Mouse (Mus musculus) forebrain, embryonic 16.5 days (tissue): Measurements from ENCODE around the gene Xntrpc. TPM values are rescaled to one million over a fixed set of nuclear protein-coding genes. Genes with fewer than 3 reads are reported as not detected.
"Not testable (repeated sequence)": the region's sequence is repeated elsewhere in the genome, so short reads cannot be mapped to it uniquely, and the experiment has no call there.

Experiments
- ATAC-seq: fragments of 200-750 bp; cut with Nextera tagmentation; 2 replicates; pipeline ENCODE4 v1.8.0; 2017; ENCODE audit warnings: mild to moderate bottlenecking, moderate library complexity
- H3K27ac ChIP-seq: fragments of 300-500 bp; sonication (generic); 2 replicates; pipeline ENCODE4 v1.5.1; 2014; ENCODE audit warnings: low read length, control low read depth
- H3K27me3 ChIP-seq: fragments of 300-500 bp; sonication (generic); replicated peaks from 2 replicates; pipeline ENCODE4 v1.6.1; 2014; ENCODE audit warnings: low read length; ENCODE audit not compliant: control insufficient read depth, insufficient read depth
- H3K36me3 ChIP-seq: fragments of 300-500 bp; sonication (generic); 2 replicates; pipeline ENCODE4 v1.6.1; 2014; ENCODE audit not compliant: control insufficient read depth, insufficient read depth
- H3K4me1 ChIP-seq: fragments of 300-500 bp; sonication (generic); replicated peaks from 2 replicates; pipeline ENCODE4 v1.6.1; 2014; ENCODE audit warnings: low read length; ENCODE audit not compliant: control insufficient read depth, insufficient read depth
- H3K4me2 ChIP-seq: fragments of 300-500 bp; sonication (generic); 2 replicates; pipeline ENCODE4 v1.6.1; 2014; ENCODE audit warnings: mild to moderate bottlenecking, low read length, control low read depth
- H3K4me3 ChIP-seq: fragments of 300-500 bp; sonication (generic); replicated peaks from 2 replicates; pipeline ENCODE4 v1.5.1; 2014; ENCODE audit warnings: mild to moderate bottlenecking, low read length, control low read depth
- H3K9ac ChIP-seq: fragments of 300-500 bp; sonication (generic); replicated peaks from 2 replicates; pipeline ENCODE4 v1.6.1; 2014; ENCODE audit warnings: low read depth, low read length, control low read depth
- H3K9me3 ChIP-seq: fragments of 300-500 bp; sonication (generic); 2 replicates; pipeline ENCODE4 v1.6.1; 2016; ENCODE audit warnings: low read length; ENCODE audit not compliant: control insufficient read depth
- WGBS: fragments of 180-500 bp; shearing (Covaris S2); extraction: QIAGEN DNeasy Blood & Tissue Kit; methylation state at CpG from one replicate; pipeline ENCODE4 v1.1.7; 2014; 5-methylcytosine and 5-hydroxymethylcytosine counted together
- polyA plus RNA-seq: library from polyadenylated mRNA; unstranded; fragments of >200 nt; fragmentation: Nextera tagmentation; extraction: Ambion mirVana; gene quantifications from 2 replicates; pipeline ENCODE4 v1.2.1, GENCODE M21; 2015

Gene Xntrpc
- polyA plus RNA-seq = 1.3 and 1.7 TPM in 2 replicates

- Histone ChIP-seq H3K36me3 (no peaks in the 10 kb centered on the region), H3K27ac (peak within 1 kb of the TSS; percentile 80), H3K27me3 (no peaks in the 10 kb centered on the region), H3K9me3 (no peaks in the 10 kb centered on the region), H3K4me2 (peak within 1 kb of the TSS; percentile 81), H3K9ac (peak within 1 kb of the TSS; percentile 78), H3K4me3 (peak within 1 kb of the TSS; percentile 82), H3K4me1 (peaks cover 29% of the 10 kb centered on the region)
- under 1% methylated on average over 56 of the region's 56 CpGs for WGBS
- ATAC-seq = peak; percentile 99
These were observed at the start of gene Xntrpc, which contains the start of the genes Rnf121 and Xndc1 for GRCm38 (mm10) chr7:102065046-102065891. Gene Xntrpc (plus strand): TSS chr7:102065713. Gene Rnf121 (minus strand): TSS chr7:102065469. Gene Xndc1 (plus strand): TSS chr7:102065511.

- no peak overlapping the region for H3K4me3 ChIP-seq
- no peaks in the 10 kb centered on the region for H3K27me3 ChIP-seq
- ATAC-seq = no peak
- no peak overlapping the region for H3K4me2 ChIP-seq
- H3K4me1 ChIP-seq = no peaks in the 10 kb centered on the region
- 84% methylated on average over 4 of the region's 4 CpGs for WGBS
- H3K9me3 ChIP-seq = no peaks in the 10 kb centered on the region
- H3K27ac ChIP-seq = no peak overlapping the region
- no peak overlapping the region for H3K9ac ChIP-seq
- peaks cover 52% of the 10 kb centered on the region for H3K36me3 ChIP-seq
These were observed 48.6 kb upstream of the Xntrpc start for GRCm38 (mm10) chr7:102016936-102017335.

GRCm38 (mm10) chr7:102017452-102017851, 48.1 kb upstream of the Xntrpc start:
- Histone ChIP-seq H3K4me3 (no peak overlapping the region), H3K27me3 (no peaks in the 10 kb centered on the region), H3K27ac (no peak overlapping the region), H3K4me2 (no peak overlapping the region), H3K36me3 (peaks cover 52% of the 10 kb centered on the region), H3K9me3 (no peaks in the 10 kb centered on the region), H3K4me1 (no peaks in the 10 kb centered on the region), H3K9ac (no peak overlapping the region)
- ATAC-seq = no peak
- 86% methylated on average over 5 of the region's 5 CpGs for WGBS

- no peak overlapping the region for H3K4me2 ChIP-seq
- no peak overlapping the region for H3K27ac ChIP-seq
- H3K27me3 ChIP-seq = no peaks in the 10 kb centered on the region
- no peaks in the 10 kb centered on the region for H3K4me1 ChIP-seq
- H3K36me3 ChIP-seq = peaks cover 51% of the 10 kb centered on the region
- H3K9ac ChIP-seq = no peak overlapping the region
- no peaks in the 10 kb centered on the region for H3K9me3 ChIP-seq
- no peak overlapping the region for H3K4me3 ChIP-seq
- WGBS = 88% methylated on average over 7 of the region's 7 CpGs
- no peak for ATAC-seq
These were observed 47.5 kb upstream of the Xntrpc start for GRCm38 (mm10) chr7:102018034-102018433.

- H3K27me3 ChIP-seq = no peaks in the 10 kb centered on the region
- H3K27ac ChIP-seq = no peak within 1 kb of the TSS
- no peak within 1 kb of the TSS for H3K4me3 ChIP-seq
- ATAC-seq = no peak
- peaks cover 46% of the 10 kb centered on the region for H3K36me3 ChIP-seq
- H3K9me3 ChIP-seq = no peaks in the 10 kb centered on the region
- WGBS = 92% methylated on average over 3 of the region's 3 CpGs
- H3K4me1 ChIP-seq = no peaks in the 10 kb centered on the region
- no peak within 1 kb of the TSS for H3K9ac ChIP-seq
- no peak within 1 kb of the TSS for H3K4me2 ChIP-seq
These were observed 46.9 kb upstream of the Xntrpc start, which contains the start of gene Il18bp for GRCm38 (mm10) chr7:102018590-102018989. Gene Il18bp (minus strand): TSS chr7:102018690.

GRCm38 (mm10) chr7:102019362-102019761, 46.2 kb upstream of the Xntrpc start:
- Histone ChIP-seq H3K36me3 (peaks cover 38% of the 10 kb centered on the region), H3K9me3 (no peaks in the 10 kb centered on the region)
- 70% methylated on average over 3 of the region's 3 CpGs for WGBS

GRCm38 (mm10) chr7:102020934-102021333, 44.6 kb upstream of the Xntrpc start:
- H3K4me3 ChIP-seq, H3K9ac ChIP-seq, H3K4me2 ChIP-seq, ATAC-seq, H3K27ac ChIP-seq, H3K27me3 ChIP-seq, H3K9me3 ChIP-seq, H3K4me1 ChIP-seq: not testable (repeated sequence)
- H3K36me3 ChIP-seq = peaks cover 27% of the 10 kb centered on the region
- WGBS = 89% methylated on average over 2 of the region's 2 CpGs

More at GRCm38 (mm10) chr7:102019362-102019761, 46.2 kb upstream of the Xntrpc start:
- H3K4me2 ChIP-seq = no peak overlapping the region
- no peak overlapping the region for H3K9ac ChIP-seq
- no peaks in the 10 kb centered on the region for H3K27me3 ChIP-seq
- no peak overlapping the region for H3K4me3 ChIP-seq
- H3K27ac ChIP-seq = no peak overlapping the region
- no peak for ATAC-seq
- H3K4me1 ChIP-seq = no peaks in the 10 kb centered on the region

GRCm38 (mm10) chr7:102023821-102024220, 41.7 kb upstream of the Xntrpc start:
- H3K27ac ChIP-seq = no peak overlapping the region
- no peak overlapping the region for H3K4me2 ChIP-seq
- H3K36me3 ChIP-seq = peaks cover 28% of the 10 kb centered on the region
- H3K4me1 ChIP-seq = no peaks in the 10 kb centered on the region
- H3K9ac ChIP-seq = no peak overlapping the region
- H3K4me3 ChIP-seq = no peak overlapping the region
- no peaks in the 10 kb centered on the region for H3K9me3 ChIP-seq
- no peak for ATAC-seq
- 94% methylated on average over 9 of the region's 9 CpGs for WGBS
- H3K27me3 ChIP-seq = no peaks in the 10 kb centered on the region

GRCm38 (mm10) chr7:102025187-102026119, 40.1 kb upstream of the Xntrpc start:
- Histone ChIP-seq H3K36me3 (peaks cover 28% of the 10 kb centered on the region), H3K27ac (no peak overlapping the region), H3K4me2 (no peak overlapping the region), H3K27me3 (no peaks in the 10 kb centered on the region), H3K9ac (no peak overlapping the region), H3K4me3 (no peak overlapping the region), H3K4me1 (no peaks in the 10 kb centered on the region), H3K9me3 (no peaks in the 10 kb centered on the region)
- WGBS = 63% methylated on average over 2 of the region's 2 CpGs
- no peak for ATAC-seq
